Comparison of ENCODE assay signal across 16 mouse cellular contexts in the genomic region with DNA sequence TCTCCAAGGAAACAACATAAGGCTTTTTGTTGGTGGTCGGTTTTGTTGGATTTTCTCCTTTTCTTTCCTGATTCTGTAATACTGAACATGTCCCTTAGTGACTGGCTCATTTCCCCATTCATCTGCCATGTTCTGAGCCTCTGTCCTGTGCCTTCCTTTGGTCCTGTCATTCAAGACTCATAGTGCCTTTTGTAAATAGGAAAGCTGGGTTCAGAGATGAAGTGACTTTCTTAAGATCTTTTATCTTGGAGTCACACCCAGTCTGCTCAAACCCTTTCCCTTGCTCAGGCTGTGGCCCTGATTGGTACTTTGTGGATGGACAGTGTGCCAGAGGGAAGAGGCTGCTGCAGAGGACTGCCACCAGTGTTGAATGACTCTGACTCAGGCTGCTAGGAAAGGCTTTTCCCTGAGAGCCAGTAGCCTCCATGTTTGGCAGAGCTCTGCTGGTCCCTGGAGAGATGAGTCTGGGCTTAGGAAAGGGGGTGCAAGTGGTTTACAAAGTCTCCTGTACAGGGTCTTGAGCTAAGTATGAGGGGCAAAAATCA. TPM values are rescaled to one million over a fixed set of nuclear protein-coding genes. Genes with fewer than 3 reads are reported as not detected.
A peak's percentile ranks its signal among the peaks of the same experiment; 100 is the strongest.
DNase-seq lines count a peak whose midpoint lies in the region; ATAC-seq lines count a peak whose summit lies in the region.
"Had no signal": no experiment of that assay in that cellular context is flagged by ENCODE, and none has a peak within 500 bp of the region (broad histone marks: within the 10 kb centered on the region; RNA-seq: fewer than 3 reads in every experiment).

No protein-coding gene starts in this region.

- no peak overlapping the region for H3K9ac ChIP-seq in embryonic facial prominence, embryonic 11.5 days (replicated peaks; ENCODE audit: low read length)
- H3K9ac ChIP-seq in hindbrain, embryonic 12.5 days, result no peak overlapping the region
- H3K9ac ChIP-seq in midbrain, embryonic 12.5 days (replicated peaks), result no peak overlapping the region
- H3K9ac ChIP-seq in neural tube, embryonic 15.5 days (replicated peaks), result no peak overlapping the region
- H3K9ac ChIP-seq: heart, embryonic 12.5 days; liver, embryonic 13.5 days had no signal

- WGBS in embryonic facial prominence, embryonic 11.5 days, result 58% methylated on average over 1 of the region's 1 CpGs
- WGBS in embryonic facial prominence, embryonic 10.5 days, result 60% methylated on average over 1 of the region's 1 CpGs
- WGBS in hindbrain, embryonic 12.5 days, result 33% methylated on average over 1 of the region's 1 CpGs
- 26% methylated on average over 1 of the region's 1 CpGs for WGBS in midbrain, embryonic 12.5 days
- 8% methylated on average over 1 of the region's 1 CpGs for WGBS in neural tube, embryonic 15.5 days

- H3K27me3 ChIP-seq in embryonic facial prominence, embryonic 11.5 days (ENCODE audit: control insufficient read depth, insufficient read depth, low read length), result no peaks in the 10 kb centered on the region
- H3K27me3 ChIP-seq in embryonic facial prominence, embryonic 10.5 days (replicated peaks; ENCODE audit: low read depth, poor library complexity, severe bottlenecking), result peaks cover 3% of the 10 kb centered on the region; the same call in 1 of the 2 replicates
- H3K27me3 ChIP-seq in hindbrain, embryonic 12.5 days, result no peaks in the 10 kb centered on the region
- peaks cover 34% of the 10 kb centered on the region for H3K27me3 ChIP-seq in midbrain, embryonic 12.5 days
- H3K27me3 ChIP-seq in neural tube, embryonic 15.5 days (replicated peaks), result no peaks in the 10 kb centered on the region
- H3K27me3 ChIP-seq: heart, embryonic 12.5 days; liver, embryonic 13.5 days had no signal

- no peaks in the 10 kb centered on the region for H3K4me1 ChIP-seq in embryonic facial prominence, embryonic 11.5 days (ENCODE audit: control insufficient read depth, insufficient read depth, low read length)
- peaks cover 14% of the 10 kb centered on the region; the same call in 1 of the 2 replicates for H3K4me1 ChIP-seq in embryonic facial prominence, embryonic 10.5 days
- peaks cover 30% of the 10 kb centered on the region for H3K4me1 ChIP-seq in hindbrain, embryonic 12.5 days
- H3K4me1 ChIP-seq in midbrain, embryonic 12.5 days, result peaks cover 37% of the 10 kb centered on the region
- peaks cover 35% of the 10 kb centered on the region for H3K4me1 ChIP-seq in neural tube, embryonic 15.5 days

- no peak overlapping the region for H3K4me3 ChIP-seq in embryonic facial prominence, embryonic 11.5 days (ENCODE audit: low read depth, low read length)
- no peak overlapping the region for H3K4me3 ChIP-seq in embryonic facial prominence, embryonic 10.5 days
- H3K4me3 ChIP-seq in hindbrain, embryonic 12.5 days, result no peak overlapping the region
- H3K4me3 ChIP-seq in midbrain, embryonic 12.5 days, result no peak overlapping the region
- H3K4me3 ChIP-seq in neural tube, embryonic 15.5 days (replicated peaks), result no peak overlapping the region
- H3K4me3 ChIP-seq: heart, embryonic 12.5 days; liver, embryonic 13.5 days had no signal

- ATAC-seq in embryonic facial prominence, embryonic 11.5 days (replicated peaks; ENCODE audit: insufficient number of reproducible peaks, low FRiP score, low TSS enrichment, low read depth), result peak; percentile 73
- ATAC-seq in hindbrain, embryonic 12.5 days (ENCODE audit: low FRiP score), result peak; percentile 82
- ATAC-seq in midbrain, embryonic 12.5 days (ENCODE audit: low FRiP score, low read depth), result peak; percentile 80
- ATAC-seq in neural tube, embryonic 15.5 days (ENCODE audit: low FRiP score), result peak; percentile 76

- no peaks in the 10 kb centered on the region for H3K9me3 ChIP-seq in embryonic facial prominence, embryonic 11.5 days (replicated peaks; ENCODE audit: control insufficient read depth, low read length)
- H3K9me3 ChIP-seq in embryonic facial prominence, embryonic 10.5 days, result no peaks in the 10 kb centered on the region
- no peaks in the 10 kb centered on the region for H3K9me3 ChIP-seq in hindbrain, embryonic 12.5 days (replicated peaks)
- H3K9me3 ChIP-seq in midbrain, embryonic 12.5 days, result no peaks in the 10 kb centered on the region
- no peaks in the 10 kb centered on the region for H3K9me3 ChIP-seq in neural tube, embryonic 15.5 days (replicated peaks)
- H3K9me3 ChIP-seq: heart, embryonic 12.5 days; liver, embryonic 13.5 days had no signal

- no peaks in the 10 kb centered on the region for H3K36me3 ChIP-seq in embryonic facial prominence, embryonic 11.5 days (replicated peaks; ENCODE audit: control insufficient read depth, insufficient read depth, low read depth, low read length)
- H3K36me3 ChIP-seq in embryonic facial prominence, embryonic 10.5 days (replicated peaks), result peaks cover 75% of the 10 kb centered on the region
- H3K36me3 ChIP-seq in hindbrain, embryonic 12.5 days, result peaks cover 14% of the 10 kb centered on the region
- H3K36me3 ChIP-seq in midbrain, embryonic 12.5 days, result peaks cover 19% of the 10 kb centered on the region
- peaks cover 4% of the 10 kb centered on the region for H3K36me3 ChIP-seq in neural tube, embryonic 15.5 days
- H3K36me3 ChIP-seq: liver, embryonic 13.5 days had no signal

- H3K4me2 ChIP-seq in embryonic facial prominence, embryonic 11.5 days (ENCODE audit: low read depth, low read length), result no peak overlapping the region
- no peak overlapping the region for H3K4me2 ChIP-seq in hindbrain, embryonic 12.5 days (replicated peaks)
- H3K4me2 ChIP-seq in midbrain, embryonic 12.5 days (replicated peaks), result no peak overlapping the region
- no peak overlapping the region for H3K4me2 ChIP-seq in neural tube, embryonic 15.5 days
- H3K4me2 ChIP-seq: heart, embryonic 12.5 days; liver, embryonic 13.5 days had no signal

- H3K27ac ChIP-seq in embryonic facial prominence, embryonic 11.5 days (replicated peaks; ENCODE audit: low read depth, low read length), result no peak overlapping the region
- no peak overlapping the region for H3K27ac ChIP-seq in embryonic facial prominence, embryonic 10.5 days (replicated peaks)
- peak overlapping the region; percentile 75 for H3K27ac ChIP-seq in hindbrain, embryonic 12.5 days
- H3K27ac ChIP-seq in midbrain, embryonic 12.5 days (replicated peaks), result peak overlapping the region; percentile 71
- H3K27ac ChIP-seq in neural tube, embryonic 15.5 days (replicated peaks), result peak overlapping the region; percentile 71; the same call in 1 of the 2 replicates
- H3K27ac ChIP-seq: liver, embryonic 13.5 days had no signal

- no peak for DNase-seq in embryonic facial prominence, embryonic 11.5 days (ENCODE audit: low spot score)
- no peak for DNase-seq in embryonic facial prominence, embryonic 10.5 days (ENCODE audit: low spot score)
- DNase-seq in MN1 (ENCODE audit: low spot score), result no peak
- DNase-seq in testis, postnatal 10 days (ENCODE audit: low spot score), result no peak
- DNase-seq in cerebellum, adult 11 months, result no peak
- DNase-seq: cerebellum, postnatal 25 days; heart, postnatal 4 days; kidney, adult 11 months; layer of hippocampus, postnatal 36 days; liver, embryonic 13.5 days; lung, postnatal 14 days; thymus, postnatal 4 days had no signal

RNA-seq across cellular contexts. Expression of gene Bend5, which starts 29.9 kb away (rescaled TPM):
- 46.0 and 46.7 TPM in 2 replicates for polyA plus RNA-seq in embryonic facial prominence, embryonic 11.5 days (2014; fragmentation: Nextera tagmentation; extraction: Ambion mirVana)
- polyA plus RNA-seq in embryonic facial prominence, embryonic 10.5 days (2016; fragmentation: Nextera tagmentation; extraction: Ambion mirVana), result 31.0 and 35.8 TPM in 2 replicates
- 68.2 and 70.2 TPM in 2 replicates for polyA plus RNA-seq in hindbrain, embryonic 12.5 days (2016; fragmentation: Nextera tagmentation; extraction: Ambion mirVana)
- 55.3 and 56.5 TPM in 2 replicates for polyA plus RNA-seq in midbrain, embryonic 12.5 days (2016; fragmentation: Nextera tagmentation; extraction: Ambion mirVana)
- polyA plus RNA-seq in neural tube, embryonic 15.5 days (2015; fragmentation: Nextera tagmentation; extraction: Ambion mirVana), result 45.9 and 55.3 TPM in 2 replicates

Comparison
In these comparisons a context has a peak if more than half of its experiments do, and no peak if none do; other contexts are left out.
1. H3K27ac ChIP-seq: peak in hindbrain, embryonic 12.5 days (single experiment), midbrain, embryonic 12.5 days (single experiment) and neural tube, embryonic 15.5 days (single experiment); none in embryonic facial prominence, embryonic 11.5 days (single experiment) and embryonic facial prominence, embryonic 10.5 days (single experiment).
2. Peak in every context shown above with its lines, with median percentiles within 50 percentile points of each other: ATAC-seq.